Mouse (Mus musculus) midbrain, embryonic 13.5 days (tissue): ENCODE measurements around the gene Mecp2. TPM values are rescaled to one million over a fixed set of nuclear protein-coding genes. Genes with fewer than 3 reads are reported as not detected.

ENCODE experiments used
- ATAC-seq: fragments of 200-750 bp; cut with Nextera tagmentation; 2 replicates; pipeline ENCODE4 v1.8.0; 2017; ENCODE audit warnings: mild to moderate bottlenecking, moderate TSS enrichment, moderate library complexity
- H3K27ac ChIP-seq: fragments of 300-500 bp; sonication (generic); 2 replicates; pipeline ENCODE4 v1.5.1; 2015; ENCODE audit warnings: inconsistent platforms, mild to moderate bottlenecking, moderate library complexity
- H3K27me3 ChIP-seq: fragments of 300-500 bp; sonication (generic); 2 replicates; pipeline ENCODE4 v1.6.1; 2015; ENCODE audit warnings: mild to moderate bottlenecking, inconsistent platforms
- H3K36me3 ChIP-seq: fragments of 300-500 bp; sonication (generic); 2 replicates; pipeline ENCODE4 v1.6.1; 2015; ENCODE audit warnings: mild to moderate bottlenecking, inconsistent platforms
- H3K4me1 ChIP-seq: fragments of 300-500 bp; sonication (generic); replicated peaks from 2 replicates; pipeline ENCODE4 v1.6.1; 2015; ENCODE audit warnings: inconsistent platforms
- H3K4me2 ChIP-seq: fragments of 300-500 bp; sonication (generic); replicated peaks from 2 replicates; pipeline ENCODE4 v1.6.1; 2015; ENCODE audit warnings: moderate library complexity, mild to moderate bottlenecking, inconsistent platforms
- H3K4me3 ChIP-seq: fragments of 300-500 bp; sonication (generic); replicated peaks from 2 replicates; pipeline ENCODE4 v1.5.1; 2015; ENCODE audit warnings: mild to moderate bottlenecking, inconsistent platforms
- H3K9ac ChIP-seq: fragments of 300-500 bp; sonication (generic); replicated peaks from 2 replicates; pipeline ENCODE4 v1.6.1; 2015; ENCODE audit warnings: mild to moderate bottlenecking, inconsistent platforms
- H3K9me3 ChIP-seq: fragments of 300-500 bp; sonication (generic); 2 replicates; pipeline ENCODE4 v1.6.1; 2016; ENCODE audit warnings: mild to moderate bottlenecking, inconsistent platforms
- WGBS: fragments of 180-500 bp; shearing (Covaris S2); methylation state at CpG from one replicate; pipeline ENCODE4 v1.1.7; 2015; 5-methylcytosine and 5-hydroxymethylcytosine counted together
- polyA plus RNA-seq: library from polyadenylated mRNA; unstranded; fragments of >200 nt; fragmentation: Nextera tagmentation; extraction: Ambion mirVana; gene quantifications from 2 replicates; pipeline ENCODE4 v1.2.1, GENCODE M21; 2015

The Mecp2 gene
- polyA plus RNA-seq, 1 experiment from 2014 or later = 18.9 TPM

DNA sequence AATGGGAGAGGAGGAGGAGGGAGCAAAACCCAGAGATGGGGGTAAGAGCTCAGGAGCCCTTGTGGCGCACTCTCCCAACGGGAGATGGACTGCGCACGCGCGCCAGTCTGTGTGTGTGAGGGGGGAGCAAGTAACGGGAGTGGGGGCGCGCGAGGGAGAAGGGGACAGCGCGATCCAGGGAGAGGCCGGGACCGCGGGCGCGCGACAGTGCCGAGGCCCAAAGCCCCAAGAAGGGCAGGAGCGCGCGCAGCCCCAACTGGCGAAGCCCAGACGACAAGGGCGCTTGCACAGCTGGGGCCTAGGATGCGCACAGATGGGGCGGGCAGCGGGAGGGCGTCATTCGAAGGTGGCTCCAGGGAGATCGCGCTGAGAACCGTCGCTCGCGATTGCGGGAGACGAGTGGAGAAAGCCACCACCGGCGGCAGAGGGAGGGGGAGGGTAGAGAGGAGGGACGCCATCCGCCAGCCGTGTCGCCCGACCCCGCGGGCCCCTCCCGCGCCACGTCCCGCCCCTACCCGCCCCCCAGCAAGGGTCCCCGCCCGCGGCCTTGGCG is 50.1 kb downstream of the Mecp2 start:
- 17% methylated on average over 27 of the region's 56 CpGs for WGBS
- Histone ChIP-seq H3K9ac (peak overlapping the region; percentile 76), H3K36me3 (no peaks in the 10 kb centered on the region), H3K4me2 (peak overlapping the region; percentile 60), H3K27ac (peak overlapping the region; percentile 97), H3K9me3 (no peaks in the 10 kb centered on the region), H3K4me1 (peaks cover 35% of the 10 kb centered on the region), H3K4me3 (peak overlapping the region; percentile 56), H3K27me3 (no peaks in the 10 kb centered on the region)
- peak; percentile 81 for ATAC-seq

GRCm38 (mm10) chrX:74084276-74084837 is 50.8 kb downstream of the Mecp2 start:
- H3K9ac ChIP-seq = peak overlapping the region; percentile 76
- WGBS = 35% methylated on average over 17 of the region's 17 CpGs
- peak; percentile 7 for ATAC-seq

GRCm38 (mm10) chrX:74070794-74071193 is 64.4 kb downstream of the Mecp2 start:
- no peak overlapping the region for H3K9ac ChIP-seq
- peaks cover 3% of the 10 kb centered on the region; the same call in 1 of the 2 replicates for H3K36me3 ChIP-seq
- no peak overlapping the region for H3K27ac ChIP-seq
- H3K27me3 ChIP-seq = no peaks in the 10 kb centered on the region
- no peak for ATAC-seq
- no peak overlapping the region for H3K4me3 ChIP-seq
- no peaks in the 10 kb centered on the region for H3K9me3 ChIP-seq
- no peak overlapping the region for H3K4me2 ChIP-seq
- H3K4me1 ChIP-seq = no peaks in the 10 kb centered on the region

More at GRCm38 (mm10) chrX:74084276-74084837, 50.8 kb downstream of the Mecp2 start:
- Histone ChIP-seq H3K27ac (peak overlapping the region; percentile 97), H3K27me3 (no peaks in the 10 kb centered on the region), H3K4me3 (peak overlapping the region; percentile 56), H3K36me3 (no peaks in the 10 kb centered on the region), H3K4me2 (peak overlapping the region; percentile 60), H3K4me1 (peaks cover 35% of the 10 kb centered on the region), H3K9me3 (no peaks in the 10 kb centered on the region)

GRCm38 (mm10) chrX:74067891-74068290 is 67.3 kb downstream of the Mecp2 start:
- 88% methylated on average over 9 of the region's 9 CpGs for WGBS
- Histone ChIP-seq H3K9me3 (no peaks in the 10 kb centered on the region), H3K9ac (no peak overlapping the region), H3K36me3 (no peaks in the 10 kb centered on the region), H3K27me3 (no peaks in the 10 kb centered on the region), H3K27ac (no peak overlapping the region), H3K4me1 (no peaks in the 10 kb centered on the region), H3K4me3 (no peak overlapping the region), H3K4me2 (no peak overlapping the region)
- no peak for ATAC-seq

- WGBS = 89% methylated on average over 1 of the region's 1 CpGs
- no peak for ATAC-seq
Measured at GRCm38 (mm10) chrX:74045107-74045506, 90.1 kb downstream of the Mecp2 start.

DNA sequence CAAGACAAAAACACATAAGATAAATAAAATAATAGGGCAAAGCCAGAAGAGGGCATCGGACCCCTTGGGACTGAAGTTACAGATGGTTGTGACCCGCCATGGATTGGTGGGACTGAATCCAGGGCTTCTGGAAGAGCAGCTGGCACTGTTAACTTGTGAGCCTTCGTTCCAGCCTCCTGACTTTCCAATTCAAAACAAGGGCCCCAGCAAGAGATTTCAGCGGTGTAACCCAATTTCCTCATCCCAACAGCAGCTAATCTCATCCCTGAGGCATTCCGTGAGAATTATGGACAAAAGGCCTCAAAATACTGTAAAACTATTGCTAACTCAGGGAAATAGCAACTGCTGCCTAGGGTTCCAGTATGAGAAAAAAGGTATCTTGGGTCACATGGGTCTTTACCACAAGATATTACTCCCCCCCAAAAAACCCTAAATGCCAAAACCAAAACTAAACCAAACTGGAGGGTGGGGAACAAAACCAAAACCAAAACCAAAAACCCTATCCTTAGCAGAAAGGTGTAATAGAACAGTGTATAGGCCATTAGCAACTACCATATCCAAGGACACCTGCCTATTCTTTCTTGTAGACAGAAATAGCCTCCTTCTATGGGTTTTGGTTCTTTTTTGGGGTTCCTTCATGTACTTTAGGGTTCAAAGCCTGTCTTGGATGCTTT is 97.3 kb downstream of the Mecp2 start:
- Histone ChIP-seq H3K27ac (no peak overlapping the region), H3K4me3 (no peak overlapping the region), H3K4me2 (no peak overlapping the region), H3K9me3 (no peaks in the 10 kb centered on the region), H3K9ac (no peak overlapping the region), H3K36me3 (peaks cover 30% of the 10 kb centered on the region), H3K4me1 (no peaks in the 10 kb centered on the region), H3K27me3 (no peaks in the 10 kb centered on the region)
- no peak for ATAC-seq
- WGBS = 72% methylated on average over 5 of the region's 5 CpGs

More at GRCm38 (mm10) chrX:74045107-74045506, 90.1 kb downstream of the Mecp2 start:
- no peak overlapping the region for H3K27ac ChIP-seq
- no peaks in the 10 kb centered on the region for H3K9me3 ChIP-seq
- H3K4me3 ChIP-seq = no peak overlapping the region
- H3K36me3 ChIP-seq = no peaks in the 10 kb centered on the region
- H3K9ac ChIP-seq = no peak overlapping the region
- H3K27me3 ChIP-seq = no peaks in the 10 kb centered on the region
- no peaks in the 10 kb centered on the region for H3K4me1 ChIP-seq
- H3K4me2 ChIP-seq = no peak overlapping the region

DNA sequence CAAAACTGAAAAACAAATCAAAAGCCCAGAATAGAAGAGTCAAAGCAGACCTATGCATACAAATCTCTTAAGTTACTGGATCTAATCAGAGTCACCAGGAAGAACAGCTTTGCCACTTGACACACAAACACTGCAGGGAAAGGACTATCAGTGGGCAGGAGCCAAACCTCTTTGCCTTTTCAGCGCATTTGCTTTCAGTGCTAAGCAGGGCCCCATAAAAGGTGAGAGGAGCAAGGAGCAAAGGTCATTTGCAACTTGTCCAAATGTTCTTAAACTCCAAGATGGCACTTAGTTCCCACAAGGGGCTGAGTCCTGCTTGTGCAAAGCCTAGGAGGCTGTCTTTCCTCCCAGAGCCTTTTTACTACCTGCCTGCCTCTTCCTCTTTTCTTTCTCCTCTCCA is 105.2 kb downstream of the Mecp2 start:
- Histone ChIP-seq H3K27ac (no peak overlapping the region), H3K36me3 (peaks cover 16% of the 10 kb centered on the region; the same call in 1 of the 2 replicates), H3K4me2 (no peak overlapping the region), H3K4me3 (no peak overlapping the region), H3K9me3 (no peaks in the 10 kb centered on the region), H3K9ac (no peak overlapping the region), H3K4me1 (no peaks in the 10 kb centered on the region), H3K27me3 (no peaks in the 10 kb centered on the region)
- no peak for ATAC-seq
- 77% methylated on average over 1 of the region's 1 CpGs for WGBS

- H3K9ac ChIP-seq = peak within 1 kb of the TSS; percentile 82
- 0 out of 2 replicates have a peak, but pooled peaks cover 12% of the 10 kb centered on the region for H3K36me3 ChIP-seq
- peak within 1 kb of the TSS; percentile 57 for H3K4me3 ChIP-seq
- H3K27ac ChIP-seq = peak within 1 kb of the TSS; percentile 86
- no peaks in the 10 kb centered on the region for H3K9me3 ChIP-seq
- WGBS = 28% methylated on average over 49 of the region's 72 CpGs
- peaks cover 17% of the 10 kb centered on the region for H3K4me1 ChIP-seq
- no peaks in the 10 kb centered on the region for H3K27me3 ChIP-seq
- ATAC-seq = peak; percentile 90
- H3K4me2 ChIP-seq = peak within 1 kb of the TSS; percentile 61
Measured at GRCm38 (mm10) chrX:74023188-74024049, 111.7 kb downstream of the Mecp2 start, which contains the start of gene Irak1. Irak1 (minus strand) TSS chrX:74023918.

- Histone ChIP-seq H3K36me3 (peaks cover 18% of the 10 kb centered on the region; the same call in 1 of the 2 replicates), H3K27ac (peak overlapping the region; percentile 86), H3K9me3 (no peaks in the 10 kb centered on the region), H3K4me3 (peak overlapping the region; percentile 57), H3K27me3 (no peaks in the 10 kb centered on the region), H3K4me2 (peak overlapping the region; percentile 61), H3K9ac (peak overlapping the region; percentile 82), H3K4me1 (peaks cover 17% of the 10 kb centered on the region)
- 17% methylated on average over 6 of the region's 6 CpGs for WGBS
- no peak; the same call in none of the 2 replicates for ATAC-seq
Measured at GRCm38 (mm10) chrX:74022795-74023187, 112.4 kb downstream of the Mecp2 start.

DNA sequence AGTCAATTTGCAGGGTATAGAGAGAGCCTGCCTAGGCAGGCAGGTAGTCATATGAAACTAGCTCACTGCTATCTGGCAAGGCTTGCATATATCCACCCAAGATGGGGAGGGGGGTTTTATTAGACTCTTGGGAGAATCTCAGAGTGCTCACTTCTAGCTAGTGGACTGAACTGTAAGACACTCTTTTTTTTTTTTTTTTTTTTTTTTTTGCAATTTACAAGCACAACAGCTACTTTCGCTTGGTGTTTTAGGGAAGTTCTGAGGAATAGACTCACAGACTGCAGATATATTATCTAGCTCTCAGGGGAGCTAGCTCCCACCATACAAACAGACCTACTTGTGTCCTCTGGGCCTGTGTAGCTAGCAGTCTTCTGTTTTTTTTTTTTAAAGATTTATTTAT is 120.6 kb downstream of the Mecp2 start:
- Histone ChIP-seq H3K4me2 (no peak overlapping the region), H3K36me3 (peaks cover 23% of the 10 kb centered on the region), H3K9me3 (no peaks in the 10 kb centered on the region), H3K27me3 (no peaks in the 10 kb centered on the region), H3K9ac (no peak overlapping the region), H3K4me3 (no peak overlapping the region), H3K27ac (no peak overlapping the region), H3K4me1 (no peaks in the 10 kb centered on the region)
- 93% methylated on average over 1 of the region's 1 CpGs for WGBS
- ATAC-seq = no peak

DNA sequence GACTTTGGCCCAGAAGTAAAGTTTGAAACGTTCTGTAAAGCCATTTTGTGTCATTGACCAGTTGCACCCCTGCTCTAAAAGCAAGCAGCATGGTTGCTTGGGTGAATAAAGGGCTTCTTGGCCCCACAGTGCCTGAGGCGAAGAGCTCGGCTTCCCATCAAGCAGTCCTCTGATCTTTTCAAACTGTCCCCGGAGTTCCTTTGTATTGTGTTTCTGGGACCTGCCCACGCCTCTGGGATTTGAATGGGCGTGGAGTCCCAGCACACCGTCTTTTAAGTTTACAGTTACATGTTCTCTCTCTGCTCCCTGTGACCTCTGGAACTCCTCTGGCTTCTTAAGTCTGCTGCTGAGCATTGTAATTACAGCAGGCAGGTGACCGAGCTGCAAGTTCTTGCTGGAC is 127.1 kb downstream of the Mecp2 start:
- 27% methylated on average over 8 of the region's 8 CpGs for WGBS
- Histone ChIP-seq H3K4me3 (no peak overlapping the region), H3K9ac (no peak overlapping the region), H3K9me3 (no peaks in the 10 kb centered on the region), H3K27me3 (no peaks in the 10 kb centered on the region), H3K4me1 (0 out of 2 replicates have a peak, but pooled peaks cover 4% of the 10 kb centered on the region), H3K27ac (no peak overlapping the region), H3K36me3 (no peaks in the 10 kb centered on the region), H3K4me2 (no peak overlapping the region)
- ATAC-seq = no peak
